Mouse (Mus musculus): ENCODE measurements at regions not wholly inside any gene's neighbourhood (a gene's known extent, or its start where the extent isn't known, plus 50 kb on each side); places are given as distances from the start of the nearest gene placed in this dataset.

GRCm38 (mm10) chr1:92343768-92344167 lies 129.9 kb downstream of the Ndufa10 start:
- TF ChIP-seq POLR2A (IDR thresholded peaks at IDR 0.05; ENCODE audit: insufficient read depth, low read depth, low read length) (no peak), CTCF (IDR thresholded peaks at IDR 0.05; ENCODE audit: insufficient read depth, low read depth, low read length) (no peak)
- Histone ChIP-seq H3K4me1 (ENCODE audit: control insufficient read depth, insufficient read depth, low read length) (peaks cover 19% of the 10 kb centered on the region), H3K27ac (ENCODE audit: insufficient read depth, low read depth, low read length) (no peak overlapping the region), H3K4me3 (ENCODE audit: insufficient read depth, low read depth, low read length) (no peak overlapping the region)
- 85% methylated on average over 2 of the region's 2 CpGs for WGBS

- 89% methylated on average over 5 of the region's 5 CpGs for WGBS
- TF ChIP-seq CTCF (IDR thresholded peaks at IDR 0.05; ENCODE audit: insufficient read depth, low read depth, low read length) (no peak), POLR2A (IDR thresholded peaks at IDR 0.05; ENCODE audit: insufficient read depth, low read depth, low read length) (no peak)
- no peak overlapping the region for H3K4me3 ChIP-seq (ENCODE audit: insufficient read depth, low read depth, low read length)
- peaks cover 13% of the 10 kb centered on the region for H3K4me1 ChIP-seq (ENCODE audit: control insufficient read depth, insufficient read depth, low read length)
- no peak overlapping the region for H3K27ac ChIP-seq (ENCODE audit: insufficient read depth, low read depth, low read length)
These were observed 130.5 kb downstream of the Ndufa10 start for GRCm38 (mm10) chr1:92343161-92343598.

GRCm38 (mm10) chr1:92341846-92342540 lies 131.7 kb downstream of the Ndufa10 start:
- TF ChIP-seq POLR2A (IDR thresholded peaks at IDR 0.05; ENCODE audit: insufficient read depth, low read depth, low read length) (no peak), CTCF (IDR thresholded peaks at IDR 0.05; ENCODE audit: insufficient read depth, low read depth, low read length) (no peak)
- WGBS: 91% methylated on average over 12 of the region's 12 CpGs
- Histone ChIP-seq H3K4me1 (ENCODE audit: control insufficient read depth, insufficient read depth, low read length) (peaks cover 13% of the 10 kb centered on the region; the same call in 1 of the 2 replicates), H3K27ac (ENCODE audit: insufficient read depth, low read depth, low read length) (no peak overlapping the region), H3K4me3 (ENCODE audit: insufficient read depth, low read depth, low read length) (no peak overlapping the region)

- Histone ChIP-seq H3K4me1 (ENCODE audit: control insufficient read depth, insufficient read depth, low read length) (peaks cover 13% of the 10 kb centered on the region; the same call in 1 of the 2 replicates), H3K27ac (ENCODE audit: insufficient read depth, low read depth, low read length) (no peak overlapping the region), H3K4me3 (ENCODE audit: insufficient read depth, low read depth, low read length) (no peak overlapping the region)
- 89% methylated on average over 7 of the region's 7 CpGs for WGBS
- TF ChIP-seq CTCF (IDR thresholded peaks at IDR 0.05; ENCODE audit: insufficient read depth, low read depth, low read length) (no peak), POLR2A (IDR thresholded peaks at IDR 0.05; ENCODE audit: insufficient read depth, low read depth, low read length) (no peak)
These were observed 133.0 kb downstream of the Ndufa10 start for GRCm38 (mm10) chr1:92340644-92341043.

- no peak overlapping the region for H3K27ac ChIP-seq (ENCODE audit: insufficient read depth, low read depth, low read length)
- WGBS: 86% methylated on average over 1 of the region's 1 CpGs
- H3K4me3 ChIP-seq (ENCODE audit: insufficient read depth, low read depth, low read length): no peak overlapping the region
- peaks cover 8% of the 10 kb centered on the region; the same call in 1 of the 2 replicates for H3K4me1 ChIP-seq (ENCODE audit: control insufficient read depth, insufficient read depth, low read length)
- TF ChIP-seq CTCF (IDR thresholded peaks at IDR 0.05; ENCODE audit: insufficient read depth, low read depth, low read length) (no peak), POLR2A (IDR thresholded peaks at IDR 0.05; ENCODE audit: insufficient read depth, low read depth, low read length) (no peak)
These were observed 135.1 kb downstream of the Ndufa10 start for GRCm38 (mm10) chr1:92338589-92338988.

- H3K27ac ChIP-seq (ENCODE audit: insufficient read depth, low read depth, low read length): no peak overlapping the region
- H3K4me3 ChIP-seq (ENCODE audit: insufficient read depth, low read depth, low read length): no peak overlapping the region
- WGBS: 67% methylated on average over 8 of the region's 8 CpGs
- H3K4me1 ChIP-seq (ENCODE audit: control insufficient read depth, insufficient read depth, low read length): peaks cover 3% of the 10 kb centered on the region; the same call in 1 of the 2 replicates
- TF ChIP-seq CTCF (IDR thresholded peaks at IDR 0.05; ENCODE audit: insufficient read depth, low read depth, low read length) (no peak), POLR2A (IDR thresholded peaks at IDR 0.05; ENCODE audit: insufficient read depth, low read depth, low read length) (no peak)
These were observed 136.2 kb downstream of the Ndufa10 start for GRCm38 (mm10) chr1:92337450-92337849.

- Histone ChIP-seq H3K4me3 (ENCODE audit: insufficient read depth, low read depth, low read length) (no peak overlapping the region), H3K4me1 (ENCODE audit: control insufficient read depth, insufficient read depth, low read length) (peaks cover 12% of the 10 kb centered on the region), H3K27ac (ENCODE audit: insufficient read depth, low read depth, low read length) (no peak overlapping the region)
- WGBS: 90% methylated on average over 7 of the region's 7 CpGs
- TF ChIP-seq POLR2A (IDR thresholded peaks at IDR 0.05; ENCODE audit: insufficient read depth, low read depth, low read length) (no peak), CTCF (IDR thresholded peaks at IDR 0.05; ENCODE audit: insufficient read depth, low read depth, low read length) (no peak)
These were observed 136.7 kb upstream of the Hdac4 start for GRCm38 (mm10) chr1:92332248-92332584.

- Histone ChIP-seq H3K27ac (ENCODE audit: insufficient read depth, low read depth, low read length) (no peak overlapping the region), H3K4me1 (ENCODE audit: control insufficient read depth, insufficient read depth, low read length) (peaks cover 12% of the 10 kb centered on the region), H3K4me3 (ENCODE audit: insufficient read depth, low read depth, low read length) (no peak overlapping the region)
- 88% methylated on average over 5 of the region's 5 CpGs for WGBS
- TF ChIP-seq CTCF (IDR thresholded peaks at IDR 0.05; ENCODE audit: insufficient read depth, low read depth, low read length): no peak
- no peak for TF ChIP-seq POLR2A (IDR thresholded peaks at IDR 0.05; ENCODE audit: insufficient read depth, low read depth, low read length)
These were observed 136.2 kb upstream of the Hdac4 start for GRCm38 (mm10) chr1:92331559-92332247.

- Histone ChIP-seq H3K27ac (ENCODE audit: insufficient read depth, low read depth, low read length) (no peak overlapping the region), H3K4me3 (ENCODE audit: insufficient read depth, low read depth, low read length) (no peak overlapping the region), H3K4me1 (ENCODE audit: control insufficient read depth, insufficient read depth, low read length) (peaks cover 15% of the 10 kb centered on the region)
- TF ChIP-seq CTCF (IDR thresholded peaks at IDR 0.05; ENCODE audit: insufficient read depth, low read depth, low read length): no peak
- TF ChIP-seq POLR2A (IDR thresholded peaks at IDR 0.05; ENCODE audit: insufficient read depth, low read depth, low read length): no peak
- WGBS: 91% methylated on average over 5 of the region's 5 CpGs
These were observed 134.7 kb upstream of the Hdac4 start for GRCm38 (mm10) chr1:92330181-92330580.

Measured in olfactory bulb, adult 2 months (tissue).